Mouse (Mus musculus): ENCODE results near the gene Cdc20b. TPM values are rescaled to one million over a fixed set of nuclear protein-coding genes. Genes with fewer than 3 reads are reported as not detected.

The Cdc20b gene
- total RNA-seq (2023) = not detected

GRCm38 (mm10) chr13:113034950-113035421 lies at the start of gene Cdc20b:
Cdc20b (plus strand) TSS chr13:113035111.

GRCm38 (mm10) chr13:112987532-112987943 lies 47.4 kb upstream of the Cdc20b start, which contains the start of gene Ccno:
Ccno (plus strand) TSS chr13:112987802.

GRCm38 (mm10) chr13:112993531-112994152 lies 41.3 kb upstream of the Cdc20b start, which contains the start of gene Mcidas:
Mcidas (plus strand) TSS chr13:112993845.

GRCm38 (mm10) chr13:113046211-113046883 lies 11.4 kb downstream of the Cdc20b start, which contains the start of gene Gpx8:
Gpx8 (minus strand) TSS chr13:113046410.

GRCm38 (mm10) chr13:113100879-113101278 lies 66.0 kb downstream of the Cdc20b start, which contains the start of gene Gzma:
Gzma (minus strand) TSS chr13:113100981.

Other genes starting within 250 kb of the Cdc20b start
- gene Plpp1, start 234.3 kb upstream of the Cdc20b start, total RNA-seq (2023) = 1.1 TPM
- gene Mtrex, start 107.7 kb upstream of the Cdc20b start, total RNA-seq (2023) = 69.9 TPM
- 13.9 TPM for gene Dhx29, start 107.7 kb upstream of the Cdc20b start, total RNA-seq (2023)
- 0.88 TPM for gene Ccno, start 47.3 kb upstream of the Cdc20b start, total RNA-seq (2023)
- gene Mcidas, start 41.3 kb upstream of the Cdc20b start, total RNA-seq (2023) = not detected
- gene Gpx8, start 11.3 kb downstream of the Cdc20b start, total RNA-seq (2023) = not detected
- gene Gzma, start 65.9 kb downstream of the Cdc20b start, total RNA-seq (2023) = 28.6 TPM
- not detected for gene Esm1, start 174.5 kb downstream of the Cdc20b start, total RNA-seq (2023)
- not detected for gene Gzmk, start 190.8 kb downstream of the Cdc20b start, total RNA-seq (2023)

Data from CD4-positive naive resting alpha-beta T cell, adult 76 days (primary cell).